Mouse (Mus musculus) macrophage (primary cell): ENCODE measurements around the gene Gm20503. TPM values are rescaled to one million over a fixed set of nuclear protein-coding genes. Genes with fewer than 3 reads are reported as not detected.
A peak's percentile ranks its signal among the peaks of the same experiment; 100 is the strongest.

Experiments
- H3K27ac ChIP-seq: fragments of 350-480 bp; formaldehyde crosslinking; 2 replicates; pipeline ENCODE4 v1.9.0; 2021
- H3K36me3 ChIP-seq: fragments of 350-480 bp; formaldehyde crosslinking; 2 replicates; pipeline ENCODE4 v1.9.0; 2021; ENCODE audit errors: inconsistent target
- H3K4me3 ChIP-seq: fragments of 350-480 bp; formaldehyde crosslinking; 2 replicates; pipeline ENCODE4 v1.9.0; 2021; ENCODE audit errors: inconsistent target
- H3K79me2 ChIP-seq: fragments of 350-480 bp; formaldehyde crosslinking; 2 replicates; pipeline ENCODE4 v1.9.0; 2021; ENCODE audit errors: inconsistent target
- WGBS: methylation state at CpG from one replicate; pipeline ENCODE4 v1.1.7; 2026; ENCODE audit warnings: inconsistent platforms; ENCODE audit not compliant: missing documents; 5-methylcytosine and 5-hydroxymethylcytosine counted together
- polyA plus RNA-seq: library from polyadenylated mRNA; stranded (reverse); fragments of 250-400 nt; gene quantifications from 3 replicates; pipeline ENCODE4 v1.2.4, GENCODE M21; 2018; ENCODE audit warnings: inconsistent platforms
- total RNA-seq, 78 experiments: library from RNA; depleted of rRNA; stranded (reverse); fragments of 250-400 nt; gene quantifications; 1 replicate in 9 of 78; 2 replicates in 24 of 78; 3 replicates in 43 of 78; 4 replicates in 2 of 78; pipeline ENCODE4 v1.2.4; 2018; ENCODE audit warnings: inconsistent platforms in 56 of 78

Gene Gm20503
- total RNA-seq (2018; cell fraction: chromatin; rRNA removed) = 1 to 10 TPM in 2 of 26 experiments, not detected in 24; 1.9 to 2.1 TPM
- total RNA-seq (2018; cell fraction: cytosol; rRNA removed) = not detected
- 1 to 10 TPM in 1 of 26 experiments, under 1 TPM in 3, not detected in 22; 0.78 to 4.9 (median 0.93) TPM for total RNA-seq (2018; cell fraction: nucleus; rRNA removed)
- not detected in 3 replicates for polyA plus RNA-seq

GRCm38 (mm10) chr4:59002948-59003805 is at the start of gene Gm20503:
Gm20503 (plus strand) TSS chr4:59003210.
- under 1% methylated on average over 89 of the region's 89 CpGs for WGBS
- no peaks in the 10 kb centered on the region for H3K36me3 ChIP-seq
- H3K4me3 ChIP-seq = peak within 1 kb of the TSS; percentile 49
- no peak within 1 kb of the TSS for H3K27ac ChIP-seq
- H3K79me2 ChIP-seq = peaks cover 48% of the 10 kb centered on the region

- Histone ChIP-seq H3K4me3 (no peak overlapping the region), H3K27ac (no peak overlapping the region), H3K79me2 (no peaks in the 10 kb centered on the region), H3K36me3 (no peaks in the 10 kb centered on the region)
- 87% methylated on average over 15 of the region's 15 CpGs for WGBS
Measured at GRCm38 (mm10) chr4:58961719-58962118, 41.3 kb upstream of the Gm20503 start.

- H3K4me3 ChIP-seq = no peak overlapping the region
- H3K79me2 ChIP-seq = no peaks in the 10 kb centered on the region
Measured at GRCm38 (mm10) chr4:58963271-58963670, 39.7 kb upstream of the Gm20503 start.

GRCm38 (mm10) chr4:58965136-58965535 is 37.9 kb upstream of the Gm20503 start:
- Histone ChIP-seq H3K36me3 (no peaks in the 10 kb centered on the region), H3K27ac (no peak overlapping the region)
- 100% methylated on average over 1 of the region's 1 CpGs for WGBS

More at GRCm38 (mm10) chr4:58963271-58963670, 39.7 kb upstream of the Gm20503 start:
- Histone ChIP-seq H3K27ac (no peak overlapping the region), H3K36me3 (no peaks in the 10 kb centered on the region)
- WGBS = 100% methylated on average over 4 of the region's 4 CpGs

GRCm38 (mm10) chr4:58970678-58971077 is 32.3 kb upstream of the Gm20503 start:
- H3K4me3 ChIP-seq = no peak overlapping the region
- 99% methylated on average over 4 of the region's 4 CpGs for WGBS
- no peak overlapping the region for H3K27ac ChIP-seq
- peaks cover 29% of the 10 kb centered on the region; the same call in 1 of the 2 replicates for H3K36me3 ChIP-seq
- H3K79me2 ChIP-seq = no peaks in the 10 kb centered on the region

More at GRCm38 (mm10) chr4:58965136-58965535, 37.9 kb upstream of the Gm20503 start:
- Histone ChIP-seq H3K79me2 (no peaks in the 10 kb centered on the region), H3K4me3 (no peak overlapping the region)

- no peak overlapping the region for H3K27ac ChIP-seq
- 92% methylated on average over 5 of the region's 5 CpGs for WGBS
- H3K36me3 ChIP-seq = peaks cover 42% of the 10 kb centered on the region; the same call in 1 of the 2 replicates
- H3K79me2 ChIP-seq = no peaks in the 10 kb centered on the region
- no peak overlapping the region for H3K4me3 ChIP-seq
Measured at GRCm38 (mm10) chr4:58975711-58976110, 27.3 kb upstream of the Gm20503 start.

GRCm38 (mm10) chr4:58981421-58981820 is 21.6 kb upstream of the Gm20503 start:
- Histone ChIP-seq H3K36me3 (peaks cover 25% of the 10 kb centered on the region; the same call in 1 of the 2 replicates), H3K4me3 (no peak overlapping the region), H3K27ac (no peak overlapping the region), H3K79me2 (no peaks in the 10 kb centered on the region)
- WGBS = 98% methylated on average over 6 of the region's 6 CpGs

GRCm38 (mm10) chr4:58982806-58983205 is 20.2 kb upstream of the Gm20503 start:
- H3K4me3 ChIP-seq = no peak overlapping the region
- H3K79me2 ChIP-seq = no peaks in the 10 kb centered on the region
- peaks cover 18% of the 10 kb centered on the region; the same call in 1 of the 2 replicates for H3K36me3 ChIP-seq
- WGBS = 98% methylated on average over 8 of the region's 8 CpGs
- H3K27ac ChIP-seq = no peak overlapping the region

GRCm38 (mm10) chr4:58985157-58985648 is 17.8 kb upstream of the Gm20503 start:
- 11% methylated on average over 7 of the region's 7 CpGs for WGBS
- H3K79me2 ChIP-seq = no peaks in the 10 kb centered on the region
- H3K27ac ChIP-seq = no peak overlapping the region
- H3K4me3 ChIP-seq = no peak overlapping the region
- H3K36me3 ChIP-seq = 0 out of 2 replicates have a peak, but pooled peaks cover 12% of the 10 kb centered on the region

- WGBS = 3% methylated on average over 28 of the region's 28 CpGs
- Histone ChIP-seq H3K27ac (peak within 1 kb of the TSS; percentile 44), H3K36me3 (0 out of 2 replicates have a peak, but pooled peaks cover 7% of the 10 kb centered on the region)
Measured at GRCm38 (mm10) chr4:58986540-58987190, 16.3 kb upstream of the Gm20503 start, which contains the start of gene Ptgr1. Ptgr1 (minus strand) TSS chr4:58987119.

GRCm38 (mm10) chr4:58989303-58989898 is 13.6 kb upstream of the Gm20503 start:
- no peaks in the 10 kb centered on the region for H3K36me3 ChIP-seq
- no peaks in the 10 kb centered on the region for H3K79me2 ChIP-seq
- WGBS = 27% methylated on average over 7 of the region's 7 CpGs
- H3K4me3 ChIP-seq = no peak overlapping the region
- H3K27ac ChIP-seq = no peak overlapping the region

More at GRCm38 (mm10) chr4:58986540-58987190, 16.3 kb upstream of the Gm20503 start, which contains the start of gene Ptgr1:
- H3K79me2 ChIP-seq = no peaks in the 10 kb centered on the region
- peak within 1 kb of the TSS; percentile 89 for H3K4me3 ChIP-seq

- no peaks in the 10 kb centered on the region for H3K36me3 ChIP-seq
- H3K27ac ChIP-seq = no peak overlapping the region
- no peaks in the 10 kb centered on the region for H3K79me2 ChIP-seq
- H3K4me3 ChIP-seq = no peak overlapping the region
- 80% methylated on average over 17 of the region's 17 CpGs for WGBS
Measured at GRCm38 (mm10) chr4:58990609-58991434, 12.2 kb upstream of the Gm20503 start.

- no peaks in the 10 kb centered on the region for H3K36me3 ChIP-seq
- WGBS = 95% methylated on average over 5 of the region's 5 CpGs
- no peaks in the 10 kb centered on the region for H3K79me2 ChIP-seq
- H3K27ac ChIP-seq = no peak overlapping the region
- H3K4me3 ChIP-seq = no peak overlapping the region
Measured at GRCm38 (mm10) chr4:58992195-58992594, 10.8 kb upstream of the Gm20503 start.
